Mouse (Mus musculus): ENCODE results near the gene Inpp4a. TPM values are rescaled to one million over a fixed set of nuclear protein-coding genes. Genes with fewer than 3 reads are reported as not detected.

Inpp4a gene
- total and polyA plus RNA-seq, 3 experiments, result 1.5 to 7.0 (median 4.0) TPM

GRCm38 (mm10) chr1:37341347-37341746 lies 41.7 kb downstream of the Inpp4a start:
- in situ Hi-C loops (cut with MboI; ENCODE audit: low pct_ligation_motif_present, low pct_unique_long_range_greater_than_20kb, low sequenced_read_pairs), result no loop called here
- TF ChIP-seq SMC3 (IDR thresholded peaks at IDR 0.05; ENCODE audit: low read depth, low read length) (no peak), SIN3A (IDR thresholded peaks at IDR 0.05; ENCODE audit: low read length) (no peak), E2F4 (IDR thresholded peaks at IDR 0.05; ENCODE audit: insufficient replicate concordance, low read depth, low read length) (no peak)
- H3K4me3 ChIP-seq (replicated peaks in 1 of 3; ENCODE audit: low read depth in 2 of 3, low read length in 2 of 3, poor library complexity in 1 of 3), result no peak overlapping the region

GRCm38 (mm10) chr1:37341914-37342313 lies 42.2 kb downstream of the Inpp4a start:
- Histone ChIP-seq H3K9me3 (replicated peaks; ENCODE audit: low read length) (no peaks in the 10 kb centered on the region), H3K27ac (ENCODE audit: insufficient read depth, low read depth) (no peak overlapping the region), H3K27me3 (replicated peaks) (no peaks in the 10 kb centered on the region), H3K9ac (ENCODE audit: insufficient read depth, low read depth) (no peak overlapping the region), H3K4me2 (ENCODE audit: insufficient read depth, low read depth, poor library complexity, severe bottlenecking) (no peak overlapping the region), H3K79me2 (replicated peaks; ENCODE audit: control insufficient read depth, extremely low read depth, insufficient read depth, poor library complexity, severe bottlenecking) (no peaks in the 10 kb centered on the region), H3K36me3 (replicated peaks in 1 of 2; ENCODE audit: control insufficient read depth in 1 of 2, insufficient read depth in 1 of 2, low read length in 1 of 2) (no peaks in the 10 kb centered on the region), H3K4me3 (replicated peaks in 1 of 3; ENCODE audit: low read depth in 2 of 3, low read length in 2 of 3, poor library complexity in 1 of 3) (no peak overlapping the region), H3K4me1 (ENCODE audit: control insufficient read depth in 1 of 2, insufficient read depth in 2 of 2) (peaks cover 12 to 29% of the 10 kb centered on the region in 2 experiments)
- dilution Hi-C loops (cut with MboI; ENCODE audit: extremely low pct_ligation_motif_present, extremely low pct_unique_long_range_greater_than_20kb, low sequenced_read_pairs), result no loop called here
- TF ChIP-seq ZMIZ1 (IDR thresholded peaks at IDR 0.05; ENCODE audit: low read depth, low read length) (no peak), NELFE (IDR thresholded peaks at IDR 0.05; ENCODE audit: low read depth, low read length) (no peak), ZNF384 (IDR thresholded peaks at IDR 0.05; ENCODE audit: low read depth, low read length) (no peak), TCF12 (IDR thresholded peaks at IDR 0.05; ENCODE audit: low read depth, low read length) (no peak), CTCF (conservative IDR thresholded peaks at IDR 0.05 in 1 of 2, IDR thresholded peaks at IDR 0.05 in 1 of 2; ENCODE audit: low read depth in 2 of 2, low read length in 2 of 2) (no peak), NRF1 (IDR thresholded peaks at IDR 0.05; ENCODE audit: low read depth, low read length) (no peak), POLR2A (IDR thresholded peaks at IDR 0.05; ENCODE audit: low read depth, low read length) (no peak), SIN3A (IDR thresholded peaks at IDR 0.05; ENCODE audit: low read length) (no peak)
- DNase-seq (ENCODE audit: extremely low read depth), result no peak
- in situ Hi-C loops (cut with MboI; ENCODE audit: low pct_ligation_motif_present, low pct_unique_long_range_greater_than_20kb, low sequenced_read_pairs), result no loop called here

More at GRCm38 (mm10) chr1:37341347-37341746, 41.7 kb downstream of the Inpp4a start:
- no peak for DNase-seq (ENCODE audit: extremely low read depth)
- no peak overlapping the region for H3K4me2 ChIP-seq (ENCODE audit: insufficient read depth, low read depth, poor library complexity, severe bottlenecking)
- H3K9ac ChIP-seq (ENCODE audit: insufficient read depth, low read depth), result no peak overlapping the region
- H3K36me3 ChIP-seq (replicated peaks in 1 of 2; ENCODE audit: control insufficient read depth in 1 of 2, insufficient read depth in 1 of 2, low read length in 1 of 2), result no peaks in the 10 kb centered on the region
- H3K9me3 ChIP-seq (replicated peaks; ENCODE audit: low read length), result no peaks in the 10 kb centered on the region
- no peaks in the 10 kb centered on the region for H3K27me3 ChIP-seq (replicated peaks)
- no peak overlapping the region for H3K27ac ChIP-seq (ENCODE audit: insufficient read depth, low read depth)
- H3K79me2 ChIP-seq (replicated peaks; ENCODE audit: control insufficient read depth, extremely low read depth, insufficient read depth, poor library complexity, severe bottlenecking), result no peaks in the 10 kb centered on the region
- peaks cover 16 to 33% of the 10 kb centered on the region in 2 experiments for H3K4me1 ChIP-seq (ENCODE audit: control insufficient read depth in 1 of 2, insufficient read depth in 2 of 2)
- dilution Hi-C loops (cut with MboI; ENCODE audit: extremely low pct_ligation_motif_present, extremely low pct_unique_long_range_greater_than_20kb, low sequenced_read_pairs), result no loop called here

- H3K4me2 ChIP-seq (ENCODE audit: insufficient read depth, low read depth, poor library complexity, severe bottlenecking), result no peak overlapping the region
- in situ Hi-C loops (cut with MboI; ENCODE audit: low pct_ligation_motif_present, low pct_unique_long_range_greater_than_20kb, low sequenced_read_pairs) (no loop called here), dilution Hi-C loops (cut with MboI; ENCODE audit: extremely low pct_ligation_motif_present, extremely low pct_unique_long_range_greater_than_20kb, low sequenced_read_pairs) (no loop called here)
- no peak overlapping the region for H3K4me3 ChIP-seq (replicated peaks in 1 of 3; ENCODE audit: low read depth in 2 of 3, low read length in 2 of 3, poor library complexity in 1 of 3)
- no peak overlapping the region for H3K9ac ChIP-seq (ENCODE audit: insufficient read depth, low read depth)
- no peak for DNase-seq (ENCODE audit: extremely low read depth)
- TF ChIP-seq JUND (conservative IDR thresholded peaks at IDR 0.05; ENCODE audit: low read depth, low read length), result no peak
- no peak for TF ChIP-seq ZNF384 (IDR thresholded peaks at IDR 0.05; ENCODE audit: low read depth, low read length)
- TF ChIP-seq JUN (IDR thresholded peaks at IDR 0.05; ENCODE audit: insufficient read depth, low read depth, low read length), result no peak
- TF ChIP-seq SIN3A (IDR thresholded peaks at IDR 0.05; ENCODE audit: low read length), result no peak
- no peak for TF ChIP-seq CHD2 (IDR thresholded peaks at IDR 0.05; ENCODE audit: low read length)
- no peak for TF ChIP-seq TCF12 (IDR thresholded peaks at IDR 0.05; ENCODE audit: low read depth, low read length)
- peaks cover 8 to 23% of the 10 kb centered on the region in 2 experiments for H3K4me1 ChIP-seq (ENCODE audit: control insufficient read depth in 1 of 2, insufficient read depth in 2 of 2)
- H3K27me3 ChIP-seq (replicated peaks), result no peaks in the 10 kb centered on the region
- no peaks in the 10 kb centered on the region for H3K79me2 ChIP-seq (replicated peaks; ENCODE audit: control insufficient read depth, extremely low read depth, insufficient read depth, poor library complexity, severe bottlenecking)
- no peaks in the 10 kb centered on the region for H3K9me3 ChIP-seq (replicated peaks; ENCODE audit: low read length)
- H3K36me3 ChIP-seq (replicated peaks in 1 of 2; ENCODE audit: control insufficient read depth in 1 of 2, insufficient read depth in 1 of 2, low read length in 1 of 2), result no peaks in the 10 kb centered on the region
- no peak overlapping the region for H3K27ac ChIP-seq (ENCODE audit: insufficient read depth, low read depth)
These were observed 42.9 kb downstream of the Inpp4a start for GRCm38 (mm10) chr1:37342524-37342923.
